Mouse (Mus musculus): ENCODE results near the gene Gm13694. TPM values are rescaled to one million over a fixed set of nuclear protein-coding genes. Genes with fewer than 3 reads are reported as not detected.
"Not testable (repeated sequence)": the region's sequence is repeated elsewhere in the genome, so short reads cannot be mapped to it uniquely, and the experiment has no call there.

Gm13694 gene
- polyA plus RNA-seq, 1 experiment: not detected

GRCm38 (mm10) chr2:84008913-84009312, 30.2 kb downstream of the Gm13694 start:
- 21% methylated on average over 1 of the region's 1 CpGs for WGBS
- Histone ChIP-seq H3K4me3 (ENCODE audit: insufficient read depth, low read depth, low read length) (no peak overlapping the region), H3K27ac (ENCODE audit: insufficient read depth, low read depth, low read length) (no peak overlapping the region), H3K4me1 (ENCODE audit: control insufficient read depth, insufficient read depth, low read length) (no peaks in the 10 kb centered on the region)
- TF ChIP-seq CTCF (IDR thresholded peaks at IDR 0.05; ENCODE audit: insufficient read depth, low read depth, low read length) (no peak), POLR2A (IDR thresholded peaks at IDR 0.05; ENCODE audit: insufficient read depth, low read depth, low read length) (no peak)

GRCm38 (mm10) chr2:84009818-84010217, 31.1 kb downstream of the Gm13694 start:
- H3K4me1 ChIP-seq (ENCODE audit: control insufficient read depth, insufficient read depth, low read length): no peaks in the 10 kb centered on the region
- no peak overlapping the region for H3K4me3 ChIP-seq (ENCODE audit: insufficient read depth, low read depth, low read length)
- TF ChIP-seq CTCF (IDR thresholded peaks at IDR 0.05; ENCODE audit: insufficient read depth, low read depth, low read length) (no peak), POLR2A (IDR thresholded peaks at IDR 0.05; ENCODE audit: insufficient read depth, low read depth, low read length) (no peak)
- WGBS: 93% methylated on average over 3 of the region's 3 CpGs
- no peak overlapping the region for H3K27ac ChIP-seq (ENCODE audit: insufficient read depth, low read depth, low read length)

- WGBS: 78% methylated on average over 6 of the region's 6 CpGs
- H3K4me1 ChIP-seq (ENCODE audit: control insufficient read depth, insufficient read depth, low read length): no peaks in the 10 kb centered on the region
- H3K4me3 ChIP-seq (ENCODE audit: insufficient read depth, low read depth, low read length): no peak overlapping the region
- TF ChIP-seq CTCF (IDR thresholded peaks at IDR 0.05; ENCODE audit: insufficient read depth, low read depth, low read length) (no peak), POLR2A (IDR thresholded peaks at IDR 0.05; ENCODE audit: insufficient read depth, low read depth, low read length) (no peak)
- H3K27ac ChIP-seq (ENCODE audit: insufficient read depth, low read depth, low read length): no peak overlapping the region
Measured at GRCm38 (mm10) chr2:84014572-84014971, 35.8 kb downstream of the Gm13694 start.

GRCm38 (mm10) chr2:84016291-84016690, 37.6 kb downstream of the Gm13694 start:
- 80% methylated on average over 5 of the region's 5 CpGs for WGBS
- H3K27ac ChIP-seq (ENCODE audit: insufficient read depth, low read depth, low read length); H3K4me3 ChIP-seq (ENCODE audit: insufficient read depth, low read depth, low read length); H3K4me1 ChIP-seq (ENCODE audit: control insufficient read depth, insufficient read depth, low read length): not testable (repeated sequence)

GRCm38 (mm10) chr2:84018330-84018729, 39.6 kb downstream of the Gm13694 start:
- Histone ChIP-seq H3K4me1 (ENCODE audit: control insufficient read depth, insufficient read depth, low read length) (0 out of 2 replicates have a peak, but pooled peaks cover 4% of the 10 kb centered on the region), H3K27ac (ENCODE audit: insufficient read depth, low read depth, low read length) (no peak overlapping the region), H3K4me3 (ENCODE audit: insufficient read depth, low read depth, low read length) (no peak overlapping the region)
- no peak for TF ChIP-seq CTCF (IDR thresholded peaks at IDR 0.05; ENCODE audit: insufficient read depth, low read depth, low read length)
- TF ChIP-seq POLR2A (IDR thresholded peaks at IDR 0.05; ENCODE audit: insufficient read depth, low read depth, low read length): no peak
- 65% methylated on average over 3 of the region's 3 CpGs for WGBS

GRCm38 (mm10) chr2:84019519-84020305, 41.0 kb downstream of the Gm13694 start:
- 0 out of 2 replicates have a peak, but pooled peaks cover 4% of the 10 kb centered on the region for H3K4me1 ChIP-seq (ENCODE audit: control insufficient read depth, insufficient read depth, low read length)
- H3K27ac ChIP-seq (ENCODE audit: insufficient read depth, low read depth, low read length): no peak overlapping the region
- WGBS: 85% methylated on average over 8 of the region's 8 CpGs
- H3K4me3 ChIP-seq (ENCODE audit: insufficient read depth, low read depth, low read length): no peak overlapping the region
- no peak for TF ChIP-seq CTCF (IDR thresholded peaks at IDR 0.05; ENCODE audit: insufficient read depth, low read depth, low read length)
- no peak for TF ChIP-seq POLR2A (IDR thresholded peaks at IDR 0.05; ENCODE audit: insufficient read depth, low read depth, low read length)

- Histone ChIP-seq H3K4me1 (ENCODE audit: control insufficient read depth, insufficient read depth, low read length) (0 out of 2 replicates have a peak, but pooled peaks cover 4% of the 10 kb centered on the region), H3K27ac (ENCODE audit: insufficient read depth, low read depth, low read length) (no peak overlapping the region), H3K4me3 (ENCODE audit: insufficient read depth, low read depth, low read length) (no peak overlapping the region)
- 54% methylated on average over 2 of the region's 2 CpGs for WGBS
- TF ChIP-seq CTCF (IDR thresholded peaks at IDR 0.05; ENCODE audit: insufficient read depth, low read depth, low read length) (no peak), POLR2A (IDR thresholded peaks at IDR 0.05; ENCODE audit: insufficient read depth, low read depth, low read length) (no peak)
Measured at GRCm38 (mm10) chr2:84021930-84022329, 43.2 kb downstream of the Gm13694 start.

- Histone ChIP-seq H3K4me1 (ENCODE audit: control insufficient read depth, insufficient read depth, low read length) (0 out of 2 replicates have a peak, but pooled peaks cover 4% of the 10 kb centered on the region), H3K4me3 (ENCODE audit: insufficient read depth, low read depth, low read length) (no peak overlapping the region), H3K27ac (ENCODE audit: insufficient read depth, low read depth, low read length) (no peak overlapping the region; the same call in 1 of the 2 replicates)
- WGBS: 80% methylated on average over 2 of the region's 2 CpGs
- TF ChIP-seq POLR2A (IDR thresholded peaks at IDR 0.05; ENCODE audit: insufficient read depth, low read depth, low read length) (no peak), CTCF (IDR thresholded peaks at IDR 0.05; ENCODE audit: insufficient read depth, low read depth, low read length) (no peak)
Measured at GRCm38 (mm10) chr2:84022905-84023304, 44.2 kb downstream of the Gm13694 start.

- no peak overlapping the region for H3K4me3 ChIP-seq (ENCODE audit: insufficient read depth, low read depth, low read length)
- WGBS: 81% methylated on average over 2 of the region's 2 CpGs
- H3K4me1 ChIP-seq (ENCODE audit: control insufficient read depth, insufficient read depth, low read length): 0 out of 2 replicates have a peak, but pooled peaks cover 4% of the 10 kb centered on the region
- TF ChIP-seq POLR2A (IDR thresholded peaks at IDR 0.05; ENCODE audit: insufficient read depth, low read depth, low read length): no peak
- TF ChIP-seq CTCF (IDR thresholded peaks at IDR 0.05; ENCODE audit: insufficient read depth, low read depth, low read length): no peak
- no peak overlapping the region for H3K27ac ChIP-seq (ENCODE audit: insufficient read depth, low read depth, low read length)
Measured at GRCm38 (mm10) chr2:84023319-84023718, 44.6 kb downstream of the Gm13694 start.
